Mouse (Mus musculus): ENCODE data around the gene Asic2. TPM values are rescaled to one million over a fixed set of nuclear protein-coding genes. Genes with fewer than 3 reads are reported as not detected.

Asic2 gene
- polyA plus RNA-seq, 1 experiment, result 0.08 TPM

DNA sequence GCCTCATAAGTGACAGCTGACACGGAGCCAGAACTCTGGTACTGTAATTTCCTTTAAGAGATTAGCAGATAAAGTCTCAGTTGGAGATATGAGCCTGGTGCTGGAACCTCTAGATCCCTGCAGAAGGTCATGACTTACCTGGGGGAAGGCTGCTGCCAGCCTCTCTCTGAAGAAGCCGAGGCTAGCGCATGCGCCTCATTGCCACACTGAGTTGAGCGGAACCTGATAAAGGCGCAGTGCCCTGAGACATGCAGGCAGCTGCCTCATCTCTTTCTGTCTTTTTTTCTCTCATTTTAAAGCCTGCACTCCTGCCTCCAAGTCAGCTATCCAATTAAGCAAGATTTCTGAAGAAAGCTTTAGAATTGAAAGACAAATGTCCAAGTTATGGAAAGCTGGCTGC, 551.9 kb downstream of the Asic2 start:
- H3K4me3 ChIP-seq (ENCODE audit: control insufficient read depth, insufficient read depth, low read length), result no peak overlapping the region
- no peak for TF ChIP-seq POLR2A (IDR thresholded peaks at IDR 0.05; ENCODE audit: control insufficient read depth, extremely low read depth, insufficient read depth, low read length, poor library complexity)
- TF ChIP-seq CTCF (IDR thresholded peaks at IDR 0.05; ENCODE audit: borderline replicate concordance, control insufficient read depth, extremely low read depth, insufficient read depth, low read length, poor library complexity), result no peak
- WGBS, result 88% methylated on average over 6 of the region's 6 CpGs

DNA sequence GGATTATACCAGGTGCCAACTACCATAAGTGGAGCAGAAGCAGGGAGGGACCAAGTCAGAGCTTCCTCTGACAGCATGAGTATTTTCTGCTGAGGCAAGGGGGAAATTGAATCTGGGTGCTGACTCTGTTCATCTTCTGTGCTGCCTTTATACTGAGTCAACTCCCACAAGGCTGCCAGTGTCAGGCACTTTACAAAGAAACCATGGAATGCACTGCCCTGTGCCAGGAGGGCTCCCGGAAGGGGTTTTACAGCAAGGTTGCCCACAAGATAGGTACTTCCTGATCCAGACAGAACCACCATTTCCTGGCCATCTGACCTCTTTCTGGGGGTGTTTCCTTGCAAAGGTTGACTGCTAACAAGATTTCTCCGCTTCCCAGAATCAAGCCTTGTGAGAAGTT, 553.7 kb downstream of the Asic2 start:
- Histone ChIP-seq H3K27me3 (ENCODE audit: control insufficient read depth, insufficient read depth, low read length) (no peaks in the 10 kb centered on the region), H3K4me1 (replicated peaks; ENCODE audit: control insufficient read depth, insufficient read depth, low read length) (no peaks in the 10 kb centered on the region), H3K27ac (ENCODE audit: control insufficient read depth, insufficient read depth, low read length) (no peak overlapping the region), H3K4me3 (ENCODE audit: control insufficient read depth, insufficient read depth, low read length) (no peak overlapping the region), H3K36me3 (ENCODE audit: control insufficient read depth, insufficient read depth, low read length) (no peaks in the 10 kb centered on the region)
- DNase-seq, result no peak
- WGBS, result 20% methylated on average over 2 of the region's 2 CpGs
- no peak for TF ChIP-seq CTCF (IDR thresholded peaks at IDR 0.05; ENCODE audit: borderline replicate concordance, control insufficient read depth, extremely low read depth, insufficient read depth, low read length, poor library complexity)
- no peak for TF ChIP-seq POLR2A (IDR thresholded peaks at IDR 0.05; ENCODE audit: control insufficient read depth, extremely low read depth, insufficient read depth, low read length, poor library complexity)

More for the DNA sequence above, 551.9 kb downstream of the Asic2 start:
- Histone ChIP-seq H3K4me1 (replicated peaks; ENCODE audit: control insufficient read depth, insufficient read depth, low read length) (no peaks in the 10 kb centered on the region), H3K36me3 (ENCODE audit: control insufficient read depth, insufficient read depth, low read length) (no peaks in the 10 kb centered on the region), H3K27me3 (ENCODE audit: control insufficient read depth, insufficient read depth, low read length) (no peaks in the 10 kb centered on the region), H3K27ac (ENCODE audit: control insufficient read depth, insufficient read depth, low read length) (no peak overlapping the region)
- no peak for DNase-seq

DNA sequence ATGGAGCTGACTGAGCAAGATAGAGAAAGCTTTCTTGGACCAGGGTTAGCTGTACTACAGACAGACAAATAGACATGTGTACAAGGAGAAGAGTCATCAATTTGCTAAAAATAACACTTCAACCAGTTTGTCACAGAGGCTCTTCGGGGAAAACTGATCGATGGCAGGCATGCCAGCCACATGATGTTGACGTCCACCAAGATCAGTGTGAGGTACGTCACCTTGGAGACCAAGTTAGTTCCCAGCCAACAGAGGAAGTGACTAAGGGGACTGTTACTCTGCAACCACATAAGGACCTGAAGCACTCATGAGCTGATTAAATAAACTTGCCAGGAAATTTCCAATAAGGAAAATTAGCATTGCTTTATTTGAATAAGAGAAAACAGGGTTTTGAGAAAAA, 557.0 kb downstream of the Asic2 start:
- no peak for TF ChIP-seq CTCF (IDR thresholded peaks at IDR 0.05; ENCODE audit: borderline replicate concordance, control insufficient read depth, extremely low read depth, insufficient read depth, low read length, poor library complexity)
- H3K36me3 ChIP-seq (ENCODE audit: control insufficient read depth, insufficient read depth, low read length), result no peaks in the 10 kb centered on the region
- 2% methylated on average over 4 of the region's 4 CpGs for WGBS

DNA sequence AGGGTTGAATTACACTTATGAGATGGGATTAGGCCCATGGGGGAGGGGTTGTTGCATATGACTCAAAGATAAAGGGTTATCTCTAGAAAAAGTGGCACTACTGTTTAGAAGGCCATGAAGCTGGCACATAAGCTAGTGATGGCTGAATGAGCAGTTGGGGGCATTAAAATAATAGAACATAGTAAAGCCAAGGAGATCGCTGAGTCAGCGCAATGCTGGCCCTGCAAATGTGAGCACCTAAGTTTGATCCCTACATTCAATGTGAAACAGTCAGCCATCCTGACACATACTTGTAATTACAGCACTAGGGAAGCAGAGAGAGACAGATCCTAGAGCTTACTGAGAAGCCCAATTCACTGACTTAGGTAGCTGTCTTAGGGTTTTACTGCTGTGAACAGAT, 562.3 kb downstream of the Asic2 start:
- DNase-seq, result no peak
- 97% methylated on average over 2 of the region's 2 CpGs for WGBS
- Histone ChIP-seq H3K36me3 (ENCODE audit: control insufficient read depth, insufficient read depth, low read length) (no peaks in the 10 kb centered on the region), H3K4me1 (replicated peaks; ENCODE audit: control insufficient read depth, insufficient read depth, low read length) (no peaks in the 10 kb centered on the region), H3K27me3 (ENCODE audit: control insufficient read depth, insufficient read depth, low read length) (no peaks in the 10 kb centered on the region), H3K27ac (ENCODE audit: control insufficient read depth, insufficient read depth, low read length) (no peak overlapping the region), H3K4me3 (ENCODE audit: control insufficient read depth, insufficient read depth, low read length) (no peak overlapping the region)
- no peak for TF ChIP-seq CTCF (IDR thresholded peaks at IDR 0.05; ENCODE audit: borderline replicate concordance, control insufficient read depth, extremely low read depth, insufficient read depth, low read length, poor library complexity)
- TF ChIP-seq POLR2A (IDR thresholded peaks at IDR 0.05; ENCODE audit: control insufficient read depth, extremely low read depth, insufficient read depth, low read length, poor library complexity), result no peak

More for the DNA sequence above, 557.0 kb downstream of the Asic2 start:
- no peak overlapping the region for H3K27ac ChIP-seq (ENCODE audit: control insufficient read depth, insufficient read depth, low read length)
- no peak for DNase-seq
- no peaks in the 10 kb centered on the region for H3K4me1 ChIP-seq (replicated peaks; ENCODE audit: control insufficient read depth, insufficient read depth, low read length)
- H3K4me3 ChIP-seq (ENCODE audit: control insufficient read depth, insufficient read depth, low read length), result no peak overlapping the region
- H3K27me3 ChIP-seq (ENCODE audit: control insufficient read depth, insufficient read depth, low read length), result no peaks in the 10 kb centered on the region

DNA sequence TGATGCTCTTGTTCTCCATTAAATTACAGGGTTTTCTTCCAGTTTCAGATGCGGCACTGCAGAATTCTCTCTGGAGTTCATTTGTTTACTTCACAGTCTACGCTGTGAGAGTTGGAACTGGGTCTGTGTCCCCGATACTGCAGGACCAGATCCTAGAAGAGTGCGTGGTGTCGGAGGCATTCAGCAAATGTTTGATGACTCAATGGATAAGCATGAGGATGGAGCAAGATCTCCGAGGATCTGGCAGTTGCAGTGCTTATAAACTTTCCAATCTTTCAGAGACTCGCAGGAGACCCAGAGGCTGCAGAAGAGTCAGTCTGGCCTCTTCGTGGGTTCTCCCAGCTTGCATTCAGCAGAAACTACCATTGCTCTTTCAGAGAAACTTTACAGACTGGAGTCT, 566.0 kb downstream of the Asic2 start:
- H3K4me3 ChIP-seq (ENCODE audit: control insufficient read depth, insufficient read depth, low read length), result no peak overlapping the region
- H3K4me1 ChIP-seq (replicated peaks; ENCODE audit: control insufficient read depth, insufficient read depth, low read length), result no peaks in the 10 kb centered on the region
- H3K27me3 ChIP-seq (ENCODE audit: control insufficient read depth, insufficient read depth, low read length), result no peaks in the 10 kb centered on the region
- H3K36me3 ChIP-seq (ENCODE audit: control insufficient read depth, insufficient read depth, low read length), result no peaks in the 10 kb centered on the region
- TF ChIP-seq CTCF (IDR thresholded peaks at IDR 0.05; ENCODE audit: borderline replicate concordance, control insufficient read depth, extremely low read depth, insufficient read depth, low read length, poor library complexity), result no peak
- no peak for TF ChIP-seq POLR2A (IDR thresholded peaks at IDR 0.05; ENCODE audit: control insufficient read depth, extremely low read depth, insufficient read depth, low read length, poor library complexity)
- DNase-seq, result no peak
- WGBS, result 85% methylated on average over 8 of the region's 8 CpGs
- no peak overlapping the region for H3K27ac ChIP-seq (ENCODE audit: control insufficient read depth, insufficient read depth, low read length)

DNA sequence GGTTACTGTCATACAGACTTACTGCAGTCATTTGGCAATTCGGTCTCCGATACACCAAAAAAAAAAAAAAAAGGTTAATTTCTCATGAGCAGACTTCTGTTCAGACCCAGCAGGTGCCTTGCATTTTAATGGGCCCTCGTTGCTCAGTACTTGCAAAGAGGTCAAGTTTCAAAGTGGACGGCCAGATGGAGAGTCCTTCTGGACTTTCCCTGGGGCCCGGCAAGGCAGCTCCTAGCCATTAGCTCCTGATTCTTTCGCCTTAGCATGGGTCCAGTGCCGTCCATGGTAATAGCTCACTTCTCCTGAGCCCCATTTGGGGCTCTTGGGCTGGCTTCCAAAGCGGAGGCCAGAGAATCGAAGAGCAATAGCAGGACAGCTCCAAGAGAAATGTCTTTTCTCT, 575.4 kb downstream of the Asic2 start:
- no peaks in the 10 kb centered on the region for H3K36me3 ChIP-seq (ENCODE audit: control insufficient read depth, insufficient read depth, low read length)
- no peak overlapping the region for H3K4me3 ChIP-seq (ENCODE audit: control insufficient read depth, insufficient read depth, low read length)
- TF ChIP-seq POLR2A (IDR thresholded peaks at IDR 0.05; ENCODE audit: control insufficient read depth, extremely low read depth, insufficient read depth, low read length, poor library complexity), result no peak
- no peak for TF ChIP-seq CTCF (IDR thresholded peaks at IDR 0.05; ENCODE audit: borderline replicate concordance, control insufficient read depth, extremely low read depth, insufficient read depth, low read length, poor library complexity)
- no peak overlapping the region for H3K27ac ChIP-seq (ENCODE audit: control insufficient read depth, insufficient read depth, low read length)
- 74% methylated on average over 9 of the region's 9 CpGs for WGBS
- no peaks in the 10 kb centered on the region for H3K4me1 ChIP-seq (replicated peaks; ENCODE audit: control insufficient read depth, insufficient read depth, low read length)
- no peaks in the 10 kb centered on the region for H3K27me3 ChIP-seq (ENCODE audit: control insufficient read depth, insufficient read depth, low read length)
- DNase-seq, result no peak

DNA sequence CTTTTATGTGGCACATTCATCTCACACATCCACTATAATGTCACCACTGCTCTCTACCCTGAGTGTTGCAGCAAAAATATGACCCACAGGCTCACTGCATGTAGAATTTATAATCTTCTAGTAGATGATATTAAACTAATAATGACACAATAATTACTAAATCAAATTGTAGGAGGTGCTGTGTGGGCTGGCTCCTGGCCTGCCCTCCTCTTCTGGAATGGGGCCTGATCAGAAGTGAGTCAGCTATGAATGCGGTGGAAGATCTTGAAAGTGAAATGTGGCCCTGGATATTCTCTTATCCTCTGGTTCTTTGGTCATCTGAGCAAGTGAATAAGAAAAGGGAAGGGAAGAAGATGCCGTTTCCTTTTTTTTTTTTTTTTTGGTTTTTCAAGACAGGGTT, 582.1 kb downstream of the Asic2 start:
- 87% methylated on average over 2 of the region's 2 CpGs for WGBS
- Histone ChIP-seq H3K36me3 (ENCODE audit: control insufficient read depth, insufficient read depth, low read length) (no peaks in the 10 kb centered on the region), H3K4me3 (ENCODE audit: control insufficient read depth, insufficient read depth, low read length) (no peak overlapping the region), H3K27me3 (ENCODE audit: control insufficient read depth, insufficient read depth, low read length) (no peaks in the 10 kb centered on the region), H3K4me1 (replicated peaks; ENCODE audit: control insufficient read depth, insufficient read depth, low read length) (no peaks in the 10 kb centered on the region), H3K27ac (ENCODE audit: control insufficient read depth, insufficient read depth, low read length) (no peak overlapping the region)
- DNase-seq, result no peak
- TF ChIP-seq CTCF (IDR thresholded peaks at IDR 0.05; ENCODE audit: borderline replicate concordance, control insufficient read depth, extremely low read depth, insufficient read depth, low read length, poor library complexity), result no peak
- TF ChIP-seq POLR2A (IDR thresholded peaks at IDR 0.05; ENCODE audit: control insufficient read depth, extremely low read depth, insufficient read depth, low read length, poor library complexity), result no peak
